Mouse (Mus musculus) liver, embryonic 14.5 days (tissue): ENCODE measurements at regions not wholly inside any gene's neighbourhood (a gene's known extent, or its start where the extent isn't known, plus 50 kb on each side); places are given as distances from the start of the nearest gene placed in this dataset.

Experiments used
- CTCF ChIP-seq: IDR thresholded peaks from 2 replicates; pipeline ENCODE4 v1.5.1; 2016; ENCODE audit warnings: antibody characterized with exemption, low read depth, control low read depth
- EP300 ChIP-seq: IDR thresholded peaks from 2 replicates; pipeline ENCODE4 v1.6.1; 2016; ENCODE audit warnings: antibody characterized with exemption, low read depth

DNA sequence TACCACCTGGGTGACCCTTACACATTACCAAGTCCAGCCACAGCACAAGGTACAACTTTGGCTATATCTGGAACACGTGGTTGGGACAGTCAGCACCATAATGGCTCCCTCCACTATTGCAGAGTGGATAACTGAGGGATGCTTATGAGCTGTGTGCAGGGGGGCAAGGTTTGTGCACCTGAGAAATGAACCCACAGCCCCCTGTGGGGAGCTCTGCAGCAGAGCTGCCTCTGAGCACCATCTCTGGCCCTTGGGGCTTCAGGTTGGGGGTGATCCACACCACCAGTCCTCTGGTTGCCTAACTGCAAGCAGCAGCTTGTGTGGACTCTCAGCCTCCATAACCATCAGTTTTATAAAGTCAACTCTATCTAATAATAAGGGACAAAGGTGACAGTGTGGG, 65.3 kb upstream of the Cnih3 start:
- TF ChIP-seq EP300, result no peak
- no peak for TF ChIP-seq CTCF
